Mouse (Mus musculus) 3134 (cell line): ENCODE data around the gene Foxd1.

ENCODE experiments used
- DNase-seq: peaks from one replicate; pipeline ENCODE4 v3.0.0-alpha.2; 2011; ENCODE audit warnings: low spot score; ENCODE audit not compliant: insufficient read length; ENCODE audit errors: extremely low read depth

Foxd1 gene

DNA sequence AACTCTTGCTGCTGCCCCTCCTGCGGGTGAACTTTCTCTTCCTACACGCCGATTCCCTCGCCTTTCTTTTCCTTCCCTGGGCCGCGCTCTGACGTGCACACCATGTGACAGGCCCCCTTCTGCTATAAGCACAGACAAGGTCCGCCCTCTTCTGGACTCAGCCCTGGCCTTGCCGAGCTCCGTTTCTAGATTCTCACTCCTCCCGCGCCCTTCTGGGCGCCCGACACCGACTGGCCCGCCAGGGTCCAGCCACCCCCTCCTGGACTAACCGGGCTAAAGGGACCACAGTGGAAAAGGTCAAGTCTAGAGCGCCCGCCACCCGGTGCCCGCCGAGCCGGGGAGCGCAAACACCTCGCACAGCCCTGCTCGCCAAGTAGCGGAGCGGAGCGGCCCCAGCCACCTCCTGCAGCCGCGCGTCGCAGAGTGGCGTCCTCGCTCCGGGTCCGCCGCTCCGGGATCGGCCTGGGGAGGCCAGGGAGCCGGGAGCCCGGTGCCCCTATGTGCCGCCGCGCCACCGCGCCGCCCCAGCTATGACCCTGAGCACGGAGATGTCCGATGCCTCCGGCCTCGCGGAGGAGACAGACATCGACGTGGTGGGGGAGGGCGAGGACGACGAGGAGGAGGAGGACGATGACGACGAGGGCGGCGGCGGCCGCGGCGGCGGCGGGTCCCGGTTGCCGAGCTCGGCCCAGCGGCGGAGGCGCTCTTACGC is at the start of gene Foxd1:
TSS of gene Foxd1 (plus strand) at position 153 of the 712 bp plus-strand sequence.
- DNase-seq: peak; percentile 90

GRCm38 (mm10) chr13:98305257-98305656 is 48.8 kb upstream of the Foxd1 start:
- no peak for DNase-seq

DNA sequence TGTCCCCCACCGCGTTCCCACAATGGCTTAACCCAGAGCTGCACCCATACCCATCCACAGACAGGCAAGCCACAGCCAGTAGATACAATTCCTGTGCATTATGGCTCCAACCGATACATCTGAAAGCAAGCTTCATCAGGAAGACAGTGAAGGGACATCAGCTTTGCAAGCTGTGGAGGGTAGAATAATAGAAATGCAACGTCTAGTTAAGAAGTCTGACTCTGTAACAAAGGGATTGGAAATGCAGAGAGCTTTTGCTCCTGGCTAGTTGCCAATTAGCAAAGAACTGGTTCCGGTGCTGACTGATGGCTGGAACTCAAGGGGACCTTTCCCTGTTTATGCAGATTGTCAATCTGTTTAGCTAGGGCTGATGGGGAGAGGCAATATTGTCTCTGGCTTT is 47.6 kb upstream of the Foxd1 start:
- no peak for DNase-seq

DNA sequence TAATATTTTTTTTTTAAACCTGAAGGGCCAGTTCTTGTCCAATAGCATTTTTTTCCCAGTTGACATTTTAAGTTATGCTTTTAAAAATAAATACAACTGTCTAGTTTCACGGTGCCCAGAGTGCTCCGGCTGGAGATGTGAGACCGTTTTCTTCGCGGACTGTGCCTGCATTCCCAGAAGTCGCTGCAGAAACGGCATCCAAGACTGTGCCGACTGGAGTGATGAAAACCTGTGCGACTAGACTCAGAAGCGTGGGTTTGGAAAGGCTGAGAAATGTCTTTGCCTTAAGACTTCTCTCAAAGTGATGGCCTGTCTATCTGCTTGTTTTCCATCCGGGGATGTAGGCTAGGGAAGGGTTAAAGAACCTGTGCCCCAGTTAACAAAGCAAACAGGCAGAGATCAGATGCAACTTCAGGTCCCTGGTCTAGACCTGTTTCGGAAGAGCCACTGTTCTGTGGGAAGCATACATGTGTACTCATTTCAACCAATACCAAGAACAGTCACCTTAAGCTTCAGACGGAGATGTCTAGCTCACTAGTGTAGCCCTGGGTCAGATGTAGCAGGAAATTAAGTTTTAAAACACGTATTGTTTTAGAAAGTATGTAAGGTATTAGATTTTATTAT is 47.1 kb upstream of the Foxd1 start:
- DNase-seq: no peak

DNA sequence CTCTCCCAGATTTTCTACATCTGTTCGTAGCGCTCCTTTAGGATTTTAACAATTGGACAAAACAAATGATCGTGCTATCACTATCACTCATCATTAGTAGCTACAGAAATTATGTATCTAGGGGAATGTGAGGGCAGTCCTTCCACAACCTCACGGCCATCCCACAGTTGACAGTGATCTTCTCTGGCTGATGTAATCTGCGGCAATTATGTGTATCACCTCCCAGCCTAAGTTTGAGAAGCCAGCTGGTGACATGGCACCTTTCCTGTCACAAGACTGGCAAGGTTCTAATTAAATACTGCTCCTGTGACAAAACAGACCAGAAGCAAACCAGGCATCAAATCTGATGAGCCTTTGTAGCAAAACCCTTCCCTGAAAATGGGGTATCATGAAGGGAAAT is 46.0 kb upstream of the Foxd1 start:
- no peak for DNase-seq

DNA sequence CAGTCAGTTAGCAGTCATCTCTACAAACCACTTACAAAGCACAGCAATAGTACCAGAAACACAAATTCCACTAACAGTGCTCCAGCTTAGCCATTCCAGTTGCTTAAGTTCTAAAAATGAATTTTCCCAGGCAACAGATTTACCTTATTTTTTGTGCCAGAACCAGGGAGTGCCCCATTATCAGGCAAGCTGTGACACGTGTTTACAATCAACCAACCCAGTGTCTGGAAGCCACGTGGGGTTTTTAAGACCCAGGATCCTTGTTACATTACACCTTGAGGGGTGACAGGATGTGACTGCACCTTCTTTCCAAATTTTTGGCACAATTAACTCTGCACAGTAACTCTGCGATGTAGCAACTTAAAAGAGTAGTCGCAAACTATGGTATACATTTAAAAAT is 45.3 kb upstream of the Foxd1 start:
- no peak for DNase-seq

DNA sequence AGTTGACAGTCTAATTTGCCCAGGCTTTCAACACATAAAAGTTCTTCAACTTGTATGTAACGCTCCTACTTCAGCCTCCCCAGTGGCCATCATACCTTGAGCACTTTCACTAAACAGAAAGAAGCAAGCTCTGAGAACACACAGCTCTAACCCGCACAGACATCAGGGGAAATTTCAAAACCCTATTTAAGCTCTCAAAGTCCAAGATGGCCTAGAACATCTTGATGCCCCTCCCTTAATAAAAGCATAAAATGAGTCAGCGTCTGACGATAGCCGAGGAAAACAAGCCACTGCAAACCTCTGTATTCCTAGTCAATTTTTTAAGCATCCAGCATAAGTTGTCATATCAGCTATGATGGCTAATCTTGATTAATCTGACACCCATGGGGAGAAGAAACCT is 42.4 kb upstream of the Foxd1 start:
- no peak for DNase-seq

DNA sequence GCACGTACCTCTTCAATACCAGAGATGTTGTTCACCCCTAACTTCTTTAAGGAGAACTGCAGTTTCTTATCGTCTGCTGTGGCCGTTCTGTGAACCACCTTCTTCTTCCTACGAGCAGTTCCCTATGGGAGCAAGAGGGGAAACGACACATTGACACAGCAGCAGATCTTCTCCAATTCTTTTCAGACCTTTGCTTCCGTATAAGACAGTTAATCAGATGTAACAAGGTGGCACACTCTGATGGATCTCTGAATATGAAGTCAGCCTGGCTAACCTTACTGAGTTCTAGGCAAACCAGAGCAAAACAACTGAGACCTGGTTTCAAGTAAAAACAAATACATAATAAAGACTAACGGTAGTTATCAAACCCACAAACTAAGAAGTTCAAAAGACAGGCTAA is 40.4 kb upstream of the Foxd1 start:
- DNase-seq: no peak

GRCm38 (mm10) chr13:98315124-98315523 is 38.9 kb upstream of the Foxd1 start:
- no peak for DNase-seq

GRCm38 (mm10) chr13:98316140-98316479 is 37.9 kb upstream of the Foxd1 start:
- no peak for DNase-seq

DNA sequence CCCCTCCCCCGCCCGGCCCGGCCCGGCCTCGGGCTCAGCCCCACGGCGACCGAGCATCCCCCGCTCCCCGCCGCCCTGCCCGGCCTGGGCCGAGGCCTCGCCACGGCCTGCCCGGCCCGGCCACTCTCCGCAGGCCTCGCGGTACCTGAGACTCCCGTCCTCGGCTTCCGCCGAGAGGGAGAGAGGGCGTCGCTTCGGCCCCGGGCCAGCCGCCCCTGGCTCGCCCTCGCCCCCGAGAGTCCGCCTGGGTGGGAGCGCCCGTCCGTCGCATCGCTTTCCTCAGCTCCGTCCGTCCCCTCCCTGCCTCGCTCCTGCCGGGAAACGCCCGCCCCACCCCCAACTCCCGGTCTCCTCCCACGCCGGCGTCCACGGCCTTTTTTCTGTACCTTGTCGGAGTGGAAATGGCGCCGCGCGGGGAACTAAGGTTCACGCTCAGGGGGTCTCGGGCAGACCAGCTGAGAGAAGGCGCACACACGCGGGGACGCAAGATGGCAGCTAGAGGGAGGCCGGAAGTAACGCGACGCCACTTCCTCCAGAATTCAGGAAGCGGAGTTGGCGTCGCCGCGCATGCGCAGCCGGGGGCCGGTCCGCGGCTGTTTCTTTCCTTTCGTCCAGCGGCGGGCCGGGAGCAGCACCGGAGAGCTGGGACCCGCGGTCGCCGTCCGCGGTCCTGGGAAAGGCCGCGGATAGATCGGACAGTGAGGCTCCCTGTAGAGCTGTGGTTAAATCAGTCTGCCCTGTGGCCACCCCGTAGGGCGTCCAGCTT is 37.4 kb upstream of the Foxd1 start, which contains the start of gene Btf3:
TSS of gene Btf3 (minus strand) at position 527 of the 766 bp plus-strand sequence.
- DNase-seq: peak; percentile 94

GRCm38 (mm10) chr13:98317246-98317677 is 36.8 kb upstream of the Foxd1 start:
- no peak for DNase-seq

DNA sequence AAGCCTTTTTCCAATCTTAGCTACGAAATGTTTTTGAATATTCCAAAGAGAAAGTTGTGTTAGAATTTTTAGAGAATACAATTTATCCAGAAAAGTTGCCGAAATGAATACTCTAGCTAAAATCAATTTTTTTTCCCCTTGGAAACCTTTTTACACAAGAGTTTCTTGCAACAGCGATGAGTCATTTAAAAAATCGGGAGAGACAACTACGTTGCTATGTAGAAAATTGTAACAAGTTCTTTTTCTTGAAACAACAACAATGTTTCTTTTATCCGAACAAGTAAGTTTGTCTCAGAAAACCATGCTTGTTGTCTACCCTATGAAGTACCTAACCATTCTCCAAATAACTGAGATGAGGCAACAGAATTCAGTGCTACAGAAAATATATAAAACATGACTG is 36.1 kb upstream of the Foxd1 start:
- DNase-seq: no peak

GRCm38 (mm10) chr13:98325034-98325433 is 29.0 kb upstream of the Foxd1 start:
- DNase-seq: no peak

DNA sequence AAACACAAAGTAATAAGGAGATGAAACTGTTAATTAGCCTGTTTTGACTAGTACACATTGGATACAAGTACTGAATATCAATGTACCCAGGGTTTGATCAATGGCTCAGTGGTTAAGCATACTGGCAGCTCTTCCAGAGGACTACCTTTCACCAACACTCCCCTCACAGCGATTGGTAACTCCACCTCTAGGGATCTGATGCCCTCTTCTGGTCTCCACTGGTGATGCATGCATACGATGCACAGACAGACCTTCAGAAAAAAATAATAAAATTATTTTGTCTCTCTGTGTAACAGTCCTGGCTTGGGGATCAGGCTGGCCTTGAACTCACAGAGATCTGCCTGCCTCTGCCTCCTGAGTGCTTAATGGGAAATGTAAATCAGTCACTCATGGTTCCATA is 21.9 kb upstream of the Foxd1 start:
- DNase-seq: no peak

- no peak for DNase-seq
These were observed 17.8 kb upstream of the Foxd1 start for GRCm38 (mm10) chr13:98336205-98336604.

DNA sequence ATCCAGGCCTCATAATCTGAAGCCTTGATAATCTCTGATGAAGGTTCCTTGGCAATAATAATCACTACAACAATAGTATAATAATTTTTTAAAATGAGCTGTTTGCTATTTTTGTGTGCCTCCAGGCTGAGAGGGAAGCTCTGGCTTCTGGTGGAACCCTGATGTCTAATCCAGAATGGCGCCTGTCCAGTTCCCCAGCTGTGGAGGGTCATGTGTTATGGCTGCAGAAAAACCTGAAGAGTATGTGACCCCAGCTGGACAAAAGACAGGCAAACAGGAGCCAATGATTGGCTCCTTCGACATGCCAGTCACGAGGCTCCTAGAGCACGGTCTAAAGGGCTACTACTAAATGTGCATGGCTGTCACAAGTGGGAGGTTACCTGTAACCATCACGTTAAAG is 13.5 kb upstream of the Foxd1 start:
- DNase-seq: no peak

DNA sequence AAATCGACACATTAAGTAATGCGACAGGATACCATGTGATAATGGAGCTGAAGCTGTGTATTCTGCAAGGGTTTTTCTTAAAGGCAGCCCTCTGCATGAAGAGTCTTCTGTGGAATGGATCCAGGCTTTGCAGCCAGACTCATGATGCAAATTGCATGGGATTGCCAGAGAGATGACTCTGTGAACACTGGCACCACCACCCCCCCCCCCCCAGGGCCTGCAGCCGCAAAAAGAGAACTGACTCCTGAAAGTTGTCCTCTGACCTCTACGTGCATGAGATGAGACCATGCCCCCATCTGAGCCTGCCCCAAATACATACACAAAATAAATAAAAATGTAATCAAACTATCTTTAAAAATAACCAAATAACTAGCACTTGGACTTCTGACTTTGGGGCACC is 4.6 kb upstream of the Foxd1 start:
- no peak for DNase-seq

GRCm38 (mm10) chr13:98351527-98351926 is 2.5 kb upstream of the Foxd1 start:
- peak; percentile 34 for DNase-seq

- no peak for DNase-seq
These were observed 1.6 kb upstream of the Foxd1 start for GRCm38 (mm10) chr13:98352381-98352975.

DNA sequence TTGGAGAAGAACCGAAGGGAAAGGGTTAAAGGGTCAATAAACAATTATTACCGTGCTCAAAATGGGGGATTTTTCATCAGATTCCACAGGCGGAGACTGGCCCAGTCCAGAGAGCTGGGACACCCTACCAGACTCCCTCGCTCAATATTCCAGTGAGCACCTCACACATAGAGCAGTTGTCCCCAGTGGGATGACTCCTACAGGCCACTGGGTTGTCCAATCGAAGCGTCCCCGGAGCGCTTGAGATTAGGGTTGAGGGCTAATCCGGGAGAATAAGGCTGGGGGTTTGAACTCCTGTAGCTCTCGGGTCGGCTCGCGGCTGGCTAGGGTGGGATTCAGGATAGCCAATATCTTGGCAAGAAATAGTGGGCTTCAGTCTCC is 343 bp upstream of the Foxd1 start:
- no peak for DNase-seq
